Mouse (Mus musculus): Measurements from ENCODE around the gene Rnf113a1.
"Not testable (repeated sequence)": the region's sequence is repeated elsewhere in the genome, so short reads cannot be mapped to it uniquely, and the experiment has no call there.

Rnf113a1 gene

GRCm38 (mm10) chrX:37191105-37191743 lies at the start of gene Rnf113a1, which contains the start of gene Ndufa1:
TSS of gene Rnf113a1 (plus strand) at chrX:37191245.
TSS of gene Ndufa1 (minus strand) at chrX:37191163.
- peak; percentile 39 for DNase-seq (ENCODE audit: low read depth, low spot score)

- no peak for DNase-seq (ENCODE audit: low read depth, low spot score)
Measured at GRCm38 (mm10) chrX:37141732-37142131, 49.3 kb upstream of the Rnf113a1 start.

- not testable (repeated sequence) for DNase-seq (ENCODE audit: low read depth, low spot score)
Measured at GRCm38 (mm10) chrX:37144498-37144897, 46.5 kb upstream of the Rnf113a1 start.

- DNase-seq (ENCODE audit: low read depth, low spot score) = no peak
Measured at GRCm38 (mm10) chrX:37144954-37145353, 46.1 kb upstream of the Rnf113a1 start.

- DNase-seq (ENCODE audit: low read depth, low spot score) = no peak
Measured at GRCm38 (mm10) chrX:37157839-37158238, 33.2 kb upstream of the Rnf113a1 start.

- no peak for DNase-seq (ENCODE audit: low read depth, low spot score)
Measured at GRCm38 (mm10) chrX:37161169-37161568, 29.9 kb upstream of the Rnf113a1 start.

- no peak for DNase-seq (ENCODE audit: low read depth, low spot score)
Measured at GRCm38 (mm10) chrX:37163115-37163514, 27.9 kb upstream of the Rnf113a1 start.

- DNase-seq (ENCODE audit: low read depth, low spot score) = no peak
Measured at GRCm38 (mm10) chrX:37167085-37167484, 24.0 kb upstream of the Rnf113a1 start.

GRCm38 (mm10) chrX:37168742-37169141 lies 22.3 kb upstream of the Rnf113a1 start, which contains the start of gene Akap14:
TSS of gene Akap14 (minus strand) at chrX:37168842.
- no peak for DNase-seq (ENCODE audit: low read depth, low spot score)

GRCm38 (mm10) chrX:37184401-37184800 lies 6.6 kb upstream of the Rnf113a1 start:
- DNase-seq (ENCODE audit: low read depth, low spot score) = not testable (repeated sequence)

GRCm38 (mm10) chrX:37190755-37191104 lies 315 bp upstream of the Rnf113a1 start:
- no peak for DNase-seq (ENCODE audit: low read depth, low spot score)

GRCm38 (mm10) chrX:37191744-37192379 lies 817 bp downstream of the Rnf113a1 start:
- no peak for DNase-seq (ENCODE audit: low read depth, low spot score)

GRCm38 (mm10) chrX:37198676-37199075 lies 7.6 kb downstream of the Rnf113a1 start:
- DNase-seq (ENCODE audit: low read depth, low spot score) = no peak

- DNase-seq (ENCODE audit: low read depth, low spot score) = no peak
Measured at GRCm38 (mm10) chrX:37210941-37211340, 19.9 kb downstream of the Rnf113a1 start, which contains the start of gene Gm9. TSS of gene Gm9 (minus strand) at chrX:37211041.

GRCm38 (mm10) chrX:37222158-37222557 lies 31.1 kb downstream of the Rnf113a1 start, which contains the start of gene Rhox1:
TSS of gene Rhox1 (minus strand) at chrX:37222258.
- not testable (repeated sequence) for DNase-seq (ENCODE audit: low read depth, low spot score)
